ENCODE assay signal across 8 mouse cellular contexts in the genomic region with DNA sequence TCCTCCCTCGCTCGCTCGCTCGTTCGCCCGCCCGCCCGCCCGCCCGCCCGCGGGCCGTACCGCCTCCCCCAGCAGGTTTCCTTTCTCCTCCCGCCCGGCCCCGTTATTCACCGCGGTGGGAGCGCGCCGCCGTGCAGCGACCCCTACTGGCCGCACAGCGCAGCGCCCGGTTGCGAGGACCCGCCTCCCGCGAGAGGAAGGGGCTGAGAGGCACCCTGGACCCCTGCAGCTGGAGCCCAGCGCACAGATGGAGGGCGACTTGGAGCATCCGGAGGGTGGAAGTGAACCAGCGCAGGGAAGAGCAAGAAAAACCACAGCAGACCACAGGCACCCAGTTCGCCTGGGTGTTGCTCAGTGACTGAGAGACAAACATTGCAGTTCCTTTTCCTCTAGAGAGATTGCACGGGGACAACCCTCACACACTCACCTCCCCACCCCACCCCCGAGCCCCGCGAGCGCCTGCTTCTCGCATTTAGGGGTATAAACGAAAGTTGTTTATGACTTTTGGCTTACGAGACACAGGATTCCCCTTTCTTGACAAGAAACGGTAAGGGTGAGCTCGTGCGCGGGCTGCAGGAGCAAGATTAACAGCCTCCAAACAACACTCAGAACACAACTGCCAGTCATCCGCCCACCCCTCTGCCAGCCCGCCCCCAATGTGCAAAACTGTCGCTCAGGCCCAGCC. TPM values are rescaled to one million over a fixed set of nuclear protein-coding genes. Genes with fewer than 3 reads are reported as not detected.
DNase-seq lines count a peak whose midpoint lies in the region; ATAC-seq lines count a peak whose summit lies in the region.

No protein-coding gene starts in this region.

- H3K9ac ChIP-seq in hindbrain, embryonic 14.5 days, result peak overlapping the region; percentile 69

- WGBS in hindbrain, embryonic 14.5 days, result under 1% methylated on average over 38 of the region's 52 CpGs

- no peak overlapping the region for H3K27ac ChIP-seq in hindbrain, embryonic 14.5 days

- H3K36me3 ChIP-seq in hindbrain, embryonic 14.5 days (replicated peaks; ENCODE audit: control insufficient read depth, insufficient read depth), result no peaks in the 10 kb centered on the region
- no peaks in the 10 kb centered on the region for H3K36me3 ChIP-seq in megakaryocyte, embryonic 14.5 days (replicated peaks; ENCODE audit: low read length)

- H3K4me1 ChIP-seq in hindbrain, embryonic 14.5 days (replicated peaks; ENCODE audit: control insufficient read depth, insufficient read depth, low read length), result peaks cover 9% of the 10 kb centered on the region
- H3K4me1 ChIP-seq in megakaryocyte, embryonic 14.5 days, result peaks cover 52% of the 10 kb centered on the region

- ATAC-seq in activated CD4-positive, CD25-positive, alpha-beta regulatory T cell, adult 4 months, result peak; percentile 72
- peak; percentile 88 for ATAC-seq in hindbrain, embryonic 14.5 days (ENCODE audit: low FRiP score)

- peak overlapping the region; percentile 84 for H3K4me2 ChIP-seq in hindbrain, embryonic 14.5 days (replicated peaks)

- no peaks in the 10 kb centered on the region for H3K9me3 ChIP-seq in hindbrain, embryonic 14.5 days (ENCODE audit: control insufficient read depth, low read length)
- no peaks in the 10 kb centered on the region for H3K9me3 ChIP-seq in megakaryocyte, embryonic 14.5 days

- DNase-seq in cerebellum, postnatal 25 days, result peak; percentile 87 to 89
- DNase-seq in frontal cortex, postnatal 36 days (ENCODE audit: low spot score in 2 of 2), result peak; percentile 67 to 75
- peak; percentile 86 for DNase-seq in hindbrain, embryonic 14.5 days (ENCODE audit: low spot score)
- DNase-seq in left cerebral cortex, postnatal 10 days (ENCODE audit: extremely low spot score in 1 of 2, low spot score in 2 of 2), result peak; percentile 61 to 84
- peak; percentile 71 to 76 for DNase-seq in right cerebral cortex, adult 2 months (ENCODE audit: low spot score in 2 of 2)
- peak; percentile 74 for DNase-seq in urinary bladder, postnatal 14 days (ENCODE audit: low spot score)

- H3K4me3 ChIP-seq in hindbrain, embryonic 14.5 days (replicated peaks; ENCODE audit: low read length), result peak overlapping the region; percentile 59
- peak overlapping the region; percentile 94 for H3K4me3 ChIP-seq in megakaryocyte, embryonic 14.5 days (replicated peaks)

- intact Hi-C loops in left cerebral cortex, postnatal 10 days (cut with DNase I), result loop anchor here (2.0 to 5.0 kb wide), 2 partner anchors 115 to 155 kb away; no protein-coding TSS in a partner anchor

- no peaks in the 10 kb centered on the region for H3K27me3 ChIP-seq in hindbrain, embryonic 14.5 days (ENCODE audit: control insufficient read depth, insufficient read depth, low read length)
- peaks cover 49% of the 10 kb centered on the region for H3K27me3 ChIP-seq in megakaryocyte, embryonic 14.5 days (replicated peaks)

RNA-seq across cellular contexts. Expression of a gene that starts 0.3 kb away (rescaled TPM):
- polyA plus RNA-seq in activated CD4-positive, CD25-positive, alpha-beta regulatory T cell, adult 4 months (2017; shearing (Covaris generic)), result 10 to 100 TPM; 16.6 to 17.1 TPM
- 3.8 and 4.4 TPM in 2 replicates for polyA plus RNA-seq in hindbrain, embryonic 14.5 days (2014; fragmentation: Nextera tagmentation; extraction: Ambion mirVana)
- total RNA-seq in left cerebral cortex, postnatal 10 days (2021), result 10 to 100 TPM; 10.9 TPM
- polyA plus RNA-seq in megakaryocyte, embryonic 14.5 days (2012; ENCODE audit: insufficient read depth, low replicate concordance), result 2.8 TPM in 1 of 2 replicates, not detected in the other
